Mouse (Mus musculus) megakaryocyte, embryonic 14.5 days (primary cell): Measurements from ENCODE around the gene Ing5.
"Not testable (repeated sequence)": the region's sequence is repeated elsewhere in the genome, so short reads cannot be mapped to it uniquely, and the experiment has no call there.

ENCODE experiments used
- FLI1 ChIP-seq: IDR thresholded peaks from 2 replicates; pipeline ENCODE4 v1.6.1; 2012; ENCODE audit warnings: low read length, inconsistent platforms, mixed read lengths
- GATA1 ChIP-seq: IDR thresholded peaks from 3 replicates; pipeline ENCODE4 v1.6.1; 2012; ENCODE audit warnings: mixed read lengths, low read length, inconsistent platforms, borderline replicate concordance

GRCm38 (mm10) chr1:93855790-93856189, 52.0 kb downstream of the Ing5 start:
- TF ChIP-seq GATA1, FLI1: not testable (repeated sequence)
